Mouse (Mus musculus) erythroblast, embryonic 14.5 days (primary cell): ENCODE measurements around the gene Gpr62.

Experiments used
- GATA1 ChIP-seq: IDR thresholded peaks from 2 replicates; pipeline ENCODE4 v1.6.1; 2012; ENCODE audit warnings: low read length, inconsistent platforms, mixed read lengths
- TAL1 ChIP-seq: IDR thresholded peaks from 3 replicates; pipeline ENCODE4 v1.6.1; 2012; ENCODE audit warnings: low read length, inconsistent platforms, mixed read lengths

- TF ChIP-seq GATA1 (no peak), TAL1 (no peak)
Measured at GRCm38 (mm10) chr9:106452351-106452750, 13.4 kb downstream of the Gpr62 start.
